Mouse (Mus musculus) adrenal gland, adult 10 weeks (tissue): Measurements from ENCODE around the gene 5031439G07Rik. TPM values are rescaled to one million over a fixed set of nuclear protein-coding genes. Genes with fewer than 3 reads are reported as not detected.

ENCODE experiments used
- polyA plus RNA-seq: library from polyadenylated mRNA; stranded (reverse); fragments of 350-450 nt; fragmentation: Illumina TruSeq; extraction: RNeasy Lipid Tissue Mini Kit (QIAGEN cat#74804); gene quantifications from one replicate; pipeline ENCODE4 v1.2.3, GENCODE M21; 2014; ENCODE audit warnings: low read depth, low replicate concordance

Gene 5031439G07Rik
- 12.5 TPM for polyA plus RNA-seq

DNA sequence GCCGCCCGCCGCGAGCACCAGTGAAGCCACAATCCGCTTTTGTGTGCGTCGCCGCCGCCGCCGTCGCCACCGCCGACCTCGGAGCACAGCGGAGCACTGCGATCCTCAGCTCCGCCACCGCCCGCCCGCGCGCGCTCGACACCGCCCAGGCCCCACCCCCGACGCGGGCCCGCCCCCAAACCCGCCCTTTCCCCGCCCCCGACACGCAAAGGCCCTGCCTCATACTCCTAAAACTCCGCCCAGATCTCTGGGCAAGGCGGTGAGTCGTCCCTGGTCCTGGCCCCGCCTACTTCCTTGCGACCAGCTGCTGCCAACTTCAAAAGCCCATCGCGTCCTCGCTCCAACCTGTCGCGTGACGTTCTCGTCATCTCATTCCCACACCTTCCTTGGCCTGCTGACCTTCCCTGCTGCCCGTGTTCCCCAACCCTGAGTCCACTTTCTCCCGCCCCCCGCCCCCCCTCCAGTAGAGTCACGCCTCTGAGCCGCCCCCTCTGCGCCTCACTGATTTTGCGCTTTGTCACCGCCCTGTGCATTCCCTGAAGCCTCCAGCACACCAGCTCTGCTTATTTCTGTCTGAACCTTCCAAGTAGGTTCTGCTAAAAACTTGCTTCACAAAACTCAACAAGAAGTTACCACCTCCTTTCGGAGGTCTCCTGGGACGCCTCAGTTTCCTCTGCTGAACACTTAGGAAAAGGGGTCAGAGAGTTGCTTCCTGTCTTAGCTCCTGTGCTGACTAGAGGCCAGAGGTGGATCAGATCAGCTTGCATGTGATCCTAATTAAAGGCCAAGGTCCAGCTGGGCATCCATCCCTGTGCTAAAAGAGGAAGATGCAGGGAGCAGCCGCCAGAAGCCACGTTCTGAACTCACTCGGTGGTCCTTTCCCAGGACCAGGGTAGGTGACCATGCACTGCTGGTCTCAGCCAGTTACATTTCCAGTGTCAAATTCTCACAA is at the start of gene 5031439G07Rik:
TSS of gene 5031439G07Rik (minus strand) at position 678 of the 952 bp plus-strand sequence.

DNA sequence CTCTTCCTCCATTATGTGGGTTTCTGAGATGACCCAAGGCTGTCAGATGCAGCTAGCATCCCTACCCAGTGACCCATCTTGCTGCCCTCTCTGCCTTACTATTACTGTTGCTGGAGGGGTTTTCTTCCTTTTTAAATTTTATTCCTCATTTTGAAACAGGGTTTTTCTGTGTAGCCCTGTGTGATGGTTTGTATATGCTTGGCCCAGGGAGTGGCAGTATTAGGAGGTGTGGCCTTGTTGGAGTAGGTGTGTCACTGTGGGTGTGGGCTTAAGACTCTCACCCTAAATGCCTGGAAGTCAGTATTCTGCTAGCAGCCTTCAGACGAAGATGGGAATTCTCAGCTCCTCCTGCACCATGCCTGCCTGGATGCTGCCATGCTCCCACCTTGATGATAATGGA is 40.3 kb upstream of the 5031439G07Rik start, which contains the start of gene Fam118a:
TSS of gene Fam118a (plus strand) at position 301 of the 400 bp plus-strand sequence.

DNA sequence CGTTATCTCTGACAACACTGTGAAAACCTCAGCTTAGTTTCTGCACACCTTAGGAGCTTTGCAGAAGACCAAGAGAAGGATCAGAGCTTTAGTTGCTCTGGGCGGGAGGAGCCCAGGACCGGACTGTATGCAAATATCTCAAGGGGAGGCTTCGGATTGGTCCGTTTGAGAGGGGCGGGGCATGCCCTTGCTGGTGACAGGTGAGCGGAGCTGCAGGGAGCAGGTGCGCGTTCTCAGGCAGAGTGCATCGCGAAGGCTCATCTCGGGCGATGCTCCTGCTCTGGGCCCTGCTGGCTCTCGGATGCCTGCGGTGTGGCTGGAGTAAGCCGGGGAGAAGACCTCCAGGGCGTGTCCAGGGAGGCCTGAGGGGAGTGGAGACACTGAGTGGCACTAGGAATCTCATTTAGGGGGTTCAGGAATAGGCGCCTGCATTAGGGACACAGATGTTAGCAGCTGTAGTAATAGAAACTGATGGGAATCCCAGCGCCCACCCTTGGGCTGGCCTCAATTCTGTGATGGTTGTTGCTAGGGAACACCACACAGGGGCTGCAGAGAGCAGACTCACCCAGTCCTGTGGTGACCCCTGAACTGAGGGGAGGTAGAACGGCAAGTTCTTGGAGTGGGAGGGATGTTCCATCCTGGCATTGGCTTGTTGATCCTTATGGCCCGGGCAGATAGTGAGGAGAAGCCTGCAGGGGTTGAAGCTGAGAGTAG is 28.8 kb upstream of the 5031439G07Rik start, which contains the start of gene Upk3a:
TSS of gene Upk3a (plus strand) at position 191 of the 714 bp plus-strand sequence.

DNA sequence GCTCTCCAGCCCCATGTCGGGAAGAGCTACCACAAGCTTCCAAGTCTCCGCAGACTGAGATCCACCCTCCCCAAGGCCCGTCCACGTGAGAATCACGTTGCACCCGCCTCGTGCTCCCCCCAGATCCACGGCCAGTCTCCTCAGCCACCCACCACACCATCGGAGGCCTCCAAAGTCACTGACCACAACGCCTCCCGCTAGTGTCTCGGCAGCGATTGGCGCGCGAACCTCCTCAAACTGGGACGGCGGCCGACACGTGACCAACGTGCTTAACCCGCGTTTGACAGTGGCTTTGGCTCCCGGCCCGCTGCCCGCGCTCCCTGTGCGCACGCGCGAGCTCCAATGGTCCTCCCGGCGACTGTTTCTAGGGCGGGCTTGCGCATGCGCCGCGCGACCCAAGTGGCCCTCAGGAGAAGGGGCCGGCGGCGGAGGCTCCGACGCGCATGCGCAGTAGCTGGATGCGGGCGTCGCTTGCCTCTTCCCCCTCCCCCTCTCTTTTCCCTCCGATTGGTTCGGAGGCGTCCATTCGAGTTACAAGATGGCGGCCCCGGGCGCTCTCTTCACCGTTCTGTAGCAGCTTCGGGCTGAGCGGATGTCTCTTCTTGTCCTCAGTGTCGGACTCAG is 65.4 kb downstream of the 5031439G07Rik start, which contains the start of gene Nup50:
TSS of gene Nup50 (plus strand) at position 528 of the 624 bp plus-strand sequence.

DNA sequence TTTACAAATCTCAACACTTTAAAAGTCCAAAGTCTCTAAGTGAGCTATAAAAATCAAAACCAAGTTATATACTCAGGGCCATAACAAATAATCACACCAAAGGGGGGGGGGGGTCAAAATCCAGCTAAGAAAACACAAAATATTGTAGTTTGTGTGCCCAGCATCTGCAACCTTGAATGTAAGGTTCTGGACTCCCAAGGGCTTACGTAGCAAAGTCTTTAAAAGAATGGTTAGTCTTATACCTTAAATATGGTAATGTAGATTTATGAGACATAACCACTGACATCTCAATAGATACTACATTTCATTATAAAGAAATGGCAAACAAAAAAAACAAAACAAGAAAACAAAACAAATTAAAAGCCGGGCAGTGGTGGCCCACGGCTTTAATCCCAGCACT is 68.4 kb downstream of the 5031439G07Rik start, which contains the start of gene Gm29666:
TSS of gene Gm29666 (minus strand) at position 101 of the 400 bp plus-strand sequence.

Other genes starting within 250 kb of the 5031439G07Rik start
- 0.29 TPM for gene Phf21b, start 132.5 kb downstream of the 5031439G07Rik start, polyA plus RNA-seq
- gene Gm29666, start 68.5 kb downstream of the 5031439G07Rik start, polyA plus RNA-seq: 0.23 TPM
- gene Nup50, start 65.1 kb downstream of the 5031439G07Rik start, polyA plus RNA-seq: 18.7 TPM
- not detected for gene Upk3a, start 28.6 kb upstream of the 5031439G07Rik start, polyA plus RNA-seq
- 18.6 TPM for gene Fam118a, start 40.4 kb upstream of the 5031439G07Rik start, polyA plus RNA-seq
- gene Smc1b, start 143.4 kb upstream of the 5031439G07Rik start, polyA plus RNA-seq: not detected
- not detected for gene Ribc2, start 143.5 kb upstream of the 5031439G07Rik start, polyA plus RNA-seq
- 1.3 TPM for gene Fbln1, start 217.4 kb upstream of the 5031439G07Rik start, polyA plus RNA-seq